Mouse (Mus musculus): ENCODE measurements at regions not wholly inside any gene's neighbourhood (a gene's known extent, or its start where the extent isn't known, plus 50 kb on each side); places are given as distances from the start of the nearest gene placed in this dataset.

- TF ChIP-seq ZNF384 (IDR thresholded peaks at IDR 0.05; ENCODE audit: low read depth, low read length) (no peak), HCFC1 (IDR thresholded peaks at IDR 0.05; ENCODE audit: borderline replicate concordance, insufficient read depth, low read length) (no peak), CHD2 (IDR thresholded peaks at IDR 0.05; ENCODE audit: low read depth, low read length) (no peak), ZC3H11A (IDR thresholded peaks at IDR 0.05; ENCODE audit: borderline replicate concordance, low read depth, low read length) (no peak), MAFK (IDR thresholded peaks at IDR 0.05; ENCODE audit: insufficient read depth, low read depth, low read length) (no peak)
- H3K9ac ChIP-seq (ENCODE audit: insufficient read depth, low read depth, low read length, poor library complexity, severe bottlenecking) = no peak overlapping the region
- in situ Hi-C loops (cut with MboI; ENCODE audit: low sequenced_read_pairs in 2 of 2, unreplicated experiment in 2 of 2) = no loop called here
- no peaks in the 10 kb centered on the region for H3K4me1 ChIP-seq (ENCODE audit: control insufficient read depth in 2 of 2, insufficient read depth in 2 of 2, low read length in 2 of 2, poor library complexity in 1 of 2)
- H3K36me3 ChIP-seq (ENCODE audit: control insufficient read depth, insufficient read depth, low read length, poor library complexity, severe bottlenecking) = no peaks in the 10 kb centered on the region
- no peak overlapping the region for H3K27ac ChIP-seq (ENCODE audit: insufficient read depth, low read depth, low read length, poor library complexity, severe bottlenecking)
- no peak for DNase-seq (ENCODE audit: low read depth, low spot score)
- H3K9me3 ChIP-seq (ENCODE audit: control insufficient read depth, insufficient read depth, low read depth, low read length) = no peaks in the 10 kb centered on the region
- H3K4me3 ChIP-seq (ENCODE audit: insufficient read depth in 1 of 2, low read depth in 1 of 2, low read length in 2 of 2, poor library complexity in 1 of 2, severe bottlenecking in 1 of 2) = no peak overlapping the region
Observed at GRCm38 (mm10) chr15:63218393-63219060, 626.5 kb downstream of the Gsdmc2 start.

- Histone ChIP-seq H3K36me3 (ENCODE audit: control insufficient read depth, insufficient read depth, low read length, poor library complexity, severe bottlenecking) (no peaks in the 10 kb centered on the region), H3K9me3 (ENCODE audit: control insufficient read depth, insufficient read depth, low read depth, low read length) (no peaks in the 10 kb centered on the region), H3K9ac (ENCODE audit: insufficient read depth, low read depth, low read length, poor library complexity, severe bottlenecking) (no peak overlapping the region), H3K4me1 (ENCODE audit: control insufficient read depth in 2 of 2, insufficient read depth in 2 of 2, low read length in 2 of 2, poor library complexity in 1 of 2) (no peaks in the 10 kb centered on the region), H3K27ac (ENCODE audit: insufficient read depth, low read depth, low read length, poor library complexity, severe bottlenecking) (no peak overlapping the region), H3K4me3 (ENCODE audit: insufficient read depth in 1 of 2, low read depth in 1 of 2, low read length in 2 of 2, poor library complexity in 1 of 2, severe bottlenecking in 1 of 2) (no peak overlapping the region)
- no peak for TF ChIP-seq ZC3H11A (IDR thresholded peaks at IDR 0.05; ENCODE audit: borderline replicate concordance, low read depth, low read length)
- no peak for TF ChIP-seq CHD2 (IDR thresholded peaks at IDR 0.05; ENCODE audit: low read depth, low read length)
- no peak for TF ChIP-seq MAFK (IDR thresholded peaks at IDR 0.05; ENCODE audit: insufficient read depth, low read depth, low read length)
- in situ Hi-C loops (cut with MboI; ENCODE audit: low sequenced_read_pairs in 2 of 2, unreplicated experiment in 2 of 2) = no loop called here
- no peak for DNase-seq (ENCODE audit: low read depth, low spot score)
Observed at GRCm38 (mm10) chr15:63205150-63205549, 639.8 kb downstream of the Gsdmc2 start.

- H3K4me3 ChIP-seq (ENCODE audit: insufficient read depth in 1 of 2, low read depth in 1 of 2, low read length in 2 of 2, poor library complexity in 1 of 2, severe bottlenecking in 1 of 2) = no peak overlapping the region
- DNase-seq (ENCODE audit: low read depth, low spot score) = no peak
Observed at GRCm38 (mm10) chr15:63195031-63195430, 649.9 kb downstream of the Gsdmc2 start.

GRCm38 (mm10) chr15:63194492-63194797, 650.5 kb downstream of the Gsdmc2 start:
- no peak overlapping the region for H3K27ac ChIP-seq (ENCODE audit: insufficient read depth, low read depth, low read length, poor library complexity, severe bottlenecking)
- H3K4me1 ChIP-seq (ENCODE audit: control insufficient read depth in 2 of 2, insufficient read depth in 2 of 2, low read length in 2 of 2, poor library complexity in 1 of 2) = no peaks in the 10 kb centered on the region
- no peak for TF ChIP-seq ZNF384 (IDR thresholded peaks at IDR 0.05; ENCODE audit: low read depth, low read length)
- TF ChIP-seq ZC3H11A (IDR thresholded peaks at IDR 0.05; ENCODE audit: borderline replicate concordance, low read depth, low read length) = no peak
- no peak for TF ChIP-seq CHD2 (IDR thresholded peaks at IDR 0.05; ENCODE audit: low read depth, low read length)
- no peak for TF ChIP-seq MAFK (IDR thresholded peaks at IDR 0.05; ENCODE audit: insufficient read depth, low read depth, low read length)
- no peak for TF ChIP-seq HCFC1 (IDR thresholded peaks at IDR 0.05; ENCODE audit: borderline replicate concordance, insufficient read depth, low read length)
- no peak overlapping the region for H3K9ac ChIP-seq (ENCODE audit: insufficient read depth, low read depth, low read length, poor library complexity, severe bottlenecking)
- no peaks in the 10 kb centered on the region for H3K36me3 ChIP-seq (ENCODE audit: control insufficient read depth, insufficient read depth, low read length, poor library complexity, severe bottlenecking)
- DNase-seq (ENCODE audit: low read depth, low spot score) = no peak
- H3K9me3 ChIP-seq (ENCODE audit: control insufficient read depth, insufficient read depth, low read depth, low read length) = no peaks in the 10 kb centered on the region
- H3K4me3 ChIP-seq (ENCODE audit: insufficient read depth in 1 of 2, low read depth in 1 of 2, low read length in 2 of 2, poor library complexity in 1 of 2, severe bottlenecking in 1 of 2) = no peak overlapping the region
- in situ Hi-C loops (cut with MboI; ENCODE audit: low sequenced_read_pairs in 2 of 2, unreplicated experiment in 2 of 2) = no loop called here

More at GRCm38 (mm10) chr15:63195031-63195430, 649.9 kb downstream of the Gsdmc2 start:
- TF ChIP-seq CHD2 (IDR thresholded peaks at IDR 0.05; ENCODE audit: low read depth, low read length) = no peak
- no peak for TF ChIP-seq HCFC1 (IDR thresholded peaks at IDR 0.05; ENCODE audit: borderline replicate concordance, insufficient read depth, low read length)
- TF ChIP-seq ZC3H11A (IDR thresholded peaks at IDR 0.05; ENCODE audit: borderline replicate concordance, low read depth, low read length) = no peak
- TF ChIP-seq MAFK (IDR thresholded peaks at IDR 0.05; ENCODE audit: insufficient read depth, low read depth, low read length) = no peak
- TF ChIP-seq ZNF384 (IDR thresholded peaks at IDR 0.05; ENCODE audit: low read depth, low read length) = no peak
- in situ Hi-C loops (cut with MboI; ENCODE audit: low sequenced_read_pairs in 2 of 2, unreplicated experiment in 2 of 2) = no loop called here
- Histone ChIP-seq H3K27ac (ENCODE audit: insufficient read depth, low read depth, low read length, poor library complexity, severe bottlenecking) (no peak overlapping the region), H3K9ac (ENCODE audit: insufficient read depth, low read depth, low read length, poor library complexity, severe bottlenecking) (no peak overlapping the region), H3K4me1 (ENCODE audit: control insufficient read depth in 2 of 2, insufficient read depth in 2 of 2, low read length in 2 of 2, poor library complexity in 1 of 2) (no peaks in the 10 kb centered on the region), H3K36me3 (ENCODE audit: control insufficient read depth, insufficient read depth, low read length, poor library complexity, severe bottlenecking) (no peaks in the 10 kb centered on the region), H3K9me3 (ENCODE audit: control insufficient read depth, insufficient read depth, low read depth, low read length) (no peaks in the 10 kb centered on the region)

All from ES-E14 (cell line).